Mouse (Mus musculus): ENCODE data around the gene Anapc4.

DNA sequence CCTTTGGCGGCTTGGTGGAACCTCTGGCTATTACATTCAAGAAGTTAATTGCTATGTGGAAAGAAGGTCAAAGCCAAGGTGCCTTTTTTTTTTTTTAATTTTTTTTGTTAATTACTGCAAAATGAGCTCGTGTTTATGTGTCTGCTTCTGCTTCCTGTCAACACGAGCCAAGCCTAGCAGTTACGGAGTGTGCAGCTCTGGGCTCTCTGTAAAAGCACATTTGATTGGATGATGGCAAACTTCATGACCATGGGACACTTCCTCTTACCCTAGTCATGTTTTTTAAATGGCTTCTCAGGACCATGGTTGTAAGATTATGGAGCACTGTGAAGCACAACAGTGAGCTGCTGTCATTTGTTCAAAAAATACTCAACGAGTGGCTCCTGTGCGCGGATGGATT, 26.8 kb upstream of the Anapc4 start:
- no peak for TF ChIP-seq TAL1 (IDR thresholded peaks at IDR 0.05; ENCODE audit: low read length)
- TF ChIP-seq GATA1 (IDR thresholded peaks at IDR 0.05; ENCODE audit: low read length), result no peak
